Mouse (Mus musculus) ES-Bruce4 (cell line): ENCODE measurements around the gene Stard3. TPM values are rescaled to one million over a fixed set of nuclear protein-coding genes. Genes with fewer than 3 reads are reported as not detected.

Source experiments
- H3K27ac ChIP-seq: 2 replicates; pipeline ENCODE4 v1.5.1; 2012; ENCODE audit warnings: low read length, inconsistent platforms; ENCODE audit not compliant: insufficient read depth
- H3K27me3 ChIP-seq: 2 replicates; pipeline ENCODE4 v1.6.1; 2012; ENCODE audit warnings: mild to moderate bottlenecking, low read length, inconsistent platforms; ENCODE audit not compliant: control insufficient read depth, poor library complexity, insufficient read depth, severe bottlenecking
- H3K36me3 ChIP-seq: 2 replicates; pipeline ENCODE4 v1.6.1; 2012; ENCODE audit warnings: inconsistent platforms, mild to moderate bottlenecking, low read length, moderate library complexity; ENCODE audit not compliant: control insufficient read depth, poor library complexity, insufficient read depth, severe bottlenecking
- H3K4me1 ChIP-seq: one replicate; pipeline ENCODE4 v1.8.1; 2011; ENCODE audit warnings: low read length; ENCODE audit not compliant: control insufficient read depth, insufficient read depth
- H3K4me3 ChIP-seq: 2 replicates; pipeline ENCODE4 v1.5.1; 2011; ENCODE audit warnings: low read depth, mild to moderate bottlenecking, low read length
- H3K9ac ChIP-seq: 2 replicates; pipeline ENCODE4 v1.6.1; 2012; ENCODE audit warnings: low read depth, mild to moderate bottlenecking, inconsistent platforms; ENCODE audit not compliant: poor library complexity, severe bottlenecking
- H3K9me3 ChIP-seq: replicated peaks from 2 replicates; pipeline ENCODE4 v1.6.1; 2012; ENCODE audit warnings: mild to moderate bottlenecking, low read length, inconsistent platforms; ENCODE audit not compliant: control insufficient read depth, poor library complexity, insufficient read depth, severe bottlenecking
- CTCF ChIP-seq: IDR thresholded peaks from one replicate; pipeline ENCODE4 v1.8.1; 2011; ENCODE audit warnings: low read depth, low read length
- EP300 ChIP-seq: IDR thresholded peaks from 2 replicates; pipeline ENCODE4 v1.6.1; 2011; ENCODE audit warnings: low read depth, low read length; ENCODE audit not compliant: insufficient read depth
- POLR2A ChIP-seq: IDR thresholded peaks from one replicate; pipeline ENCODE4 v1.8.1; 2011; ENCODE audit warnings: low read length; ENCODE audit not compliant: insufficient read depth
- polyA plus RNA-seq: library from polyadenylated mRNA; stranded (reverse); fragments of >200 nt; gene quantifications from 2 replicates; pipeline ENCODE4 v1.2.4, GENCODE M21; 2011; ENCODE audit warnings: low read depth; ENCODE audit not compliant: missing spikeins, insufficient read depth, insufficient read length

Stard3 gene
- polyA plus RNA-seq, 1 experiment: 12.2 TPM

DNA sequence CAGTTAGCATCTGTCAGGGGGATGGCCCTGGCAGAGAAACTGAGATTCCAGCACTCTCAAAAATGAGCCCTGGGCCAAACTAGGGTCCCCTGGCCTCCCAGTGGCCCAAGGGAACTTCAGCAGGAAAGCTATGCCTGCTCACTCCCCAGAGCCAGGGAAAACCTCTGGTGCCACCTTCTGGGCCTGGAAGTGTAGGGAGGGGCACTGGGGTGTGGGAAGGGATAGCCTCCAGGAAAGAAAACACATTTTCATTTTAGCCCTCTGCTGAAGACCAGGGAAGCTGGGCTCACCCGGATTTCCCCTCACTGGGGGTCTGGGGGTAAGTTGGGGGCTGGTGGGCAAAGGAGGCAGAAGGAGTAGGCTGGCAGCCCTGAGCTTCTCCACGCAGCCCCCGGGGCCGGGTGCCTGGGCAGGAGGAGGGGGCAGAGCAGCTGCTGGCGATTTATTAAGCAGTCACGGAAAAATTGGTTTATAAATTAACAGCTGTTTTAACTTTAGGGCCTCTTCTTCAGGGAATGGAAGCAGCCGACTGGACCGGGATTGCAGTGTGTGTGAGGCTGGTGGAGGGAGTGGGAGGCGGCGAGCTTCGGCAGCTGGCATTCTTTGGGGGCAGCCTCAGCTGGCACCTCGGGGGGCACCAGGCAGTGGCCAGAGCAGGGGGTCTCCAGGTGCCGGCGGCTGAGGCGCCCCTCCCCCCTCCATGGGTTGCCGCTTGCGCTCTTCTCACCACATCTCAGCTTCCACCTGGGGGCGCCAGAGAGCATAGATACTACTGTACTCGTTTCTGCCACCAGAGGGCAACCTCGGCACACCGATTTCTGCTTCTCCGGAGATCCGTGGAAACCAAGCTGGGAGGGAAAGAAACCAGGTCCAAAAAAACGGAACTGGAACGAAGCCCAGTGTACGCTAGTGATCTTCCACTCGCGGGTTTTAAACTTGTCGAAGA is 15.9 kb upstream of the Stard3 start:
- H3K4me3 ChIP-seq: no peak overlapping the region
- H3K27me3 ChIP-seq: peaks cover 23% of the 10 kb centered on the region
- TF ChIP-seq POLR2A (no peak), EP300 (0 out of 2 replicates have a peak, but pooled peaks have one; percentile 51), CTCF (peak; percentile 100)
- no peaks in the 10 kb centered on the region for H3K9me3 ChIP-seq
- no peaks in the 10 kb centered on the region for H3K36me3 ChIP-seq
- H3K9ac ChIP-seq: no peak overlapping the region
- no peaks in the 10 kb centered on the region for H3K4me1 ChIP-seq
- H3K27ac ChIP-seq: no peak overlapping the region

GRCm38 (mm10) chr11:98345253-98345652 is 12.9 kb upstream of the Stard3 start:
- H3K9ac ChIP-seq: no peak overlapping the region
- peaks cover 10% of the 10 kb centered on the region for H3K27me3 ChIP-seq
- TF ChIP-seq CTCF: peak; percentile 84
- TF ChIP-seq POLR2A: no peak
- no peak for TF ChIP-seq EP300
- no peaks in the 10 kb centered on the region for H3K4me1 ChIP-seq
- no peaks in the 10 kb centered on the region for H3K9me3 ChIP-seq
- no peak overlapping the region for H3K27ac ChIP-seq
- no peak overlapping the region for H3K4me3 ChIP-seq
- no peaks in the 10 kb centered on the region for H3K36me3 ChIP-seq

- Histone ChIP-seq H3K4me3 (no peak overlapping the region), H3K4me1 (no peaks in the 10 kb centered on the region), H3K9me3 (no peaks in the 10 kb centered on the region), H3K27me3 (peaks cover 7% of the 10 kb centered on the region), H3K36me3 (no peaks in the 10 kb centered on the region), H3K9ac (no peak overlapping the region), H3K27ac (no peak overlapping the region)
- TF ChIP-seq POLR2A (no peak), EP300 (no peak), CTCF (no peak)
These were observed 12.0 kb upstream of the Stard3 start for GRCm38 (mm10) chr11:98346168-98346567.

DNA sequence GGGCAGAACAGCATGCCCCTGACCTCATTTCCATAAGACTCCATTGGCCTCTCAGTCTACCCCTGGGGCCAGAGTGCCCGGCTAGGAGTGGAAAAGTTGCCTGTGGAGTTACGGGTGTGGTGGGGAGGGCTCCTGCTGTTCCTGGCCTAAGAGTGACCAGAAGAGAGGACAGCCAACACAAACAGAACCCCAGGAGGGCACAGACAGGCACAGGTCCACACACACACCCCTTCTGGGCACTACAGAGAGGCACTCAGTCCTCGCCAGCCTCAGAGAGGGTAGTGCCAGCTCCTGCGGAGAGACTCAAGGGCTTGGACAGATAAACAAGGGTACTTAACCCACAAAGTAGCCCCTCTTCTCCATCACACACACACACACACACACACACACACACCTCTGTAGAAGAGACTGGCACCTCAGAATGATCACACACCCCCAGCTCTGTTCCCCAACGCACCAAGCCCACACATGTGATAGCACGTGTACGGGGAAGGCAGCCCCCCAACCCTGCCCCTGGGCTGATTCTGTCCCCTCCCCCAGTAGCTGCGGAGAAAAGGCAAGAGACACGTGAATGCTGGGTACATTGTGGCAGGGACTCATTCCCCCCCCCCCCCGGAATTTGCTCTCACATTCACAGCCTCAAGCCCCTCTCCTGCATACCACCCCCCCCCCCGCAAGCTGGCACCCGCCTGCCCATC is 10.6 kb upstream of the Stard3 start:
- no peaks in the 10 kb centered on the region for H3K9me3 ChIP-seq
- no peak overlapping the region for H3K9ac ChIP-seq
- H3K27ac ChIP-seq: no peak overlapping the region
- no peaks in the 10 kb centered on the region for H3K36me3 ChIP-seq
- peaks cover 7% of the 10 kb centered on the region for H3K27me3 ChIP-seq
- TF ChIP-seq POLR2A: no peak
- TF ChIP-seq EP300: no peak
- TF ChIP-seq CTCF: no peak
- no peaks in the 10 kb centered on the region for H3K4me1 ChIP-seq
- H3K4me3 ChIP-seq: no peak overlapping the region

DNA sequence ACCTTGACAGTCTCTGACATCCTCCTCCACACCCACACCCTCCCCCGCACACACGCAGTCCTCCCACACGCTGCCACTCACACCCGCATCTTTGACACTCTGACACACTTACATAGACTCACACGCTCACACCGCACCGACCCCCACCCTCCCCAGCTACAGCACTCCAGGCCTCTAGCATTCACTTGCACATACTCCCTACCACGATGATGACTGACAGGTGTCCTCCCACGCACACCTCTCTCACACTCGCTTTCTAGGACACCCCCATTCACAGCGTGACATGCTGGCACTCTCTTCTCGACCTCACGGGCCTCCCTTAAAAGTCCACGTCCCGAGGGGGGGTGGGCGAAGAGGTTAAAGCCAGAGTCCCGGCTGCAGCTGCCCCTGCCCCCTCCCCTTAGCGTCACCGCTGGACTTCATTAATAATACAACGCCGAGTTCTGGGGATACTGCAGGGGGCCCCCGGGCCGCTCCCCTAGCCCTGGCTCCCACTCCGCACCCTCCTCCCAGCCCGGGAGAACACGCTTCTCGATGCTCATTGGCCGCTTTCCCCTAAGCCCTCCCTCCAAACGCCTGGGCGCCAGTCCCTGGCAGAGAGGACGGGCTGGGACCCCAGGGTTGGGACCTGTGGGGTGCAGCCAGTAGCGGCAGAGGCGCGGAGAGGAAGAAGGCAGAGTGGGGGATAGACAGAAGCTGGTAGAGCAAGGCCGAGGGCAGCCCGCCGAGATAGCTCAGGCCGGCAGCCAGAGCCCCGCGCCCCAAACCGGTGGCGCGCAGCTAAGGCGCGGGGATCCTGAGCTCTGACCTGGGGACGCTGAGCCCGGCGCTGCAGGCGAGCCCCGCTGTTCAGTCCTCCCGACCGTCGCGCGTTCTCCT is 9.8 kb upstream of the Stard3 start, which contains the start of gene Ppp1r1b:
Gene Ppp1r1b, plus strand, starts transcription at position 322 of the 879 bp plus-strand sequence.
- Histone ChIP-seq H3K4me1 (no peaks in the 10 kb centered on the region), H3K9ac (peak within 1 kb of the TSS; percentile 68), H3K36me3 (no peaks in the 10 kb centered on the region), H3K4me3 (peak within 1 kb of the TSS; percentile 62), H3K27me3 (peaks cover 7% of the 10 kb centered on the region), H3K9me3 (no peaks in the 10 kb centered on the region), H3K27ac (no peak within 1 kb of the TSS)
- TF ChIP-seq CTCF (no peak), POLR2A (no peak), EP300 (no peak)
